Mouse (Mus musculus): ENCODE data around the gene P2ry2. TPM values are rescaled to one million over a fixed set of nuclear protein-coding genes. Genes with fewer than 3 reads are reported as not detected.
A peak's percentile ranks its signal among the peaks of the same experiment; 100 is the strongest.

P2ry2 gene
- total and polyA plus RNA-seq, 3 experiments, result 0.87 to 1.7 (median 1.4) TPM

GRCm38 (mm10) chr7:101027623-101028443, 15.2 kb upstream of the P2ry2 start:
- dilution Hi-C loops (cut with MboI; ENCODE audit: extremely low pct_ligation_motif_present, extremely low pct_unique_long_range_greater_than_20kb, low sequenced_read_pairs) (no loop called here), in situ Hi-C loops (cut with MboI; ENCODE audit: low pct_ligation_motif_present, low pct_unique_long_range_greater_than_20kb, low sequenced_read_pairs) (no loop called here)
- no peak overlapping the region for H3K9ac ChIP-seq (ENCODE audit: insufficient read depth, low read depth)
- H3K9me3 ChIP-seq (replicated peaks; ENCODE audit: low read length), result no peaks in the 10 kb centered on the region
- H3K79me2 ChIP-seq (replicated peaks; ENCODE audit: control insufficient read depth, extremely low read depth, insufficient read depth, poor library complexity, severe bottlenecking), result no peaks in the 10 kb centered on the region
- H3K4me3 ChIP-seq (replicated peaks in 1 of 3; ENCODE audit: low read depth in 2 of 3, low read length in 2 of 3, poor library complexity in 1 of 3), result no peak overlapping the region
- no peak overlapping the region for H3K27ac ChIP-seq (ENCODE audit: insufficient read depth, low read depth)
- H3K4me2 ChIP-seq (ENCODE audit: insufficient read depth, low read depth, poor library complexity, severe bottlenecking), result no peak overlapping the region
- H3K4me1 ChIP-seq (ENCODE audit: control insufficient read depth in 1 of 2, insufficient read depth in 2 of 2), result peaks cover 21 to 28% of the 10 kb centered on the region in 2 experiments
- no peaks in the 10 kb centered on the region for H3K36me3 ChIP-seq (replicated peaks in 1 of 2; ENCODE audit: control insufficient read depth in 1 of 2, insufficient read depth in 1 of 2, low read length in 1 of 2)
- DNase-seq (ENCODE audit: extremely low read depth), result no peak
- no peaks in the 10 kb centered on the region for H3K27me3 ChIP-seq (replicated peaks)
- TF ChIP-seq ELF1 (IDR thresholded peaks at IDR 0.05; ENCODE audit: low read depth, low read length), result 0 out of 2 replicates have a peak, but pooled peaks have one; percentile 20
- no peak for TF ChIP-seq NELFE (IDR thresholded peaks at IDR 0.05; ENCODE audit: low read depth, low read length)

GRCm38 (mm10) chr7:101026836-101027235, 14.2 kb upstream of the P2ry2 start:
- Histone ChIP-seq H3K4me3 (replicated peaks in 1 of 3; ENCODE audit: low read depth in 2 of 3, low read length in 2 of 3, poor library complexity in 1 of 3) (no peak overlapping the region), H3K27ac (ENCODE audit: insufficient read depth, low read depth) (no peak overlapping the region), H3K27me3 (replicated peaks) (no peaks in the 10 kb centered on the region), H3K9me3 (replicated peaks; ENCODE audit: low read length) (no peaks in the 10 kb centered on the region), H3K9ac (ENCODE audit: insufficient read depth, low read depth) (no peak overlapping the region), H3K4me1 (ENCODE audit: control insufficient read depth in 1 of 2, insufficient read depth in 2 of 2) (peaks cover 21 to 28% of the 10 kb centered on the region in 2 experiments), H3K36me3 (replicated peaks in 1 of 2; ENCODE audit: control insufficient read depth in 1 of 2, insufficient read depth in 1 of 2, low read length in 1 of 2) (no peaks in the 10 kb centered on the region), H3K4me2 (ENCODE audit: insufficient read depth, low read depth, poor library complexity, severe bottlenecking) (no peak overlapping the region), H3K79me2 (replicated peaks; ENCODE audit: control insufficient read depth, extremely low read depth, insufficient read depth, poor library complexity, severe bottlenecking) (no peaks in the 10 kb centered on the region)
- in situ Hi-C loops (cut with MboI; ENCODE audit: low pct_ligation_motif_present, low pct_unique_long_range_greater_than_20kb, low sequenced_read_pairs), result no loop called here
- no peak for DNase-seq (ENCODE audit: extremely low read depth)
- TF ChIP-seq SIN3A (IDR thresholded peaks at IDR 0.05; ENCODE audit: low read length) (no peak), IRF4 (IDR thresholded peaks at IDR 0.05; ENCODE audit: low read depth, low read length) (no peak), MAZ (IDR thresholded peaks at IDR 0.05; ENCODE audit: low read depth, low read length) (no peak), ETS1 (conservative IDR thresholded peaks at IDR 0.05; ENCODE audit: low read depth, low read length) (no peak), TCF12 (IDR thresholded peaks at IDR 0.05; ENCODE audit: low read depth, low read length) (no peak), MAX (IDR thresholded peaks at IDR 0.05; ENCODE audit: low read length) (no peak), NRF1 (IDR thresholded peaks at IDR 0.05; ENCODE audit: low read depth, low read length) (no peak), POLR2AphosphoS2 (IDR thresholded peaks at IDR 0.05; ENCODE audit: low read depth, low read length) (no peak), BHLHE40 (IDR thresholded peaks at IDR 0.05; ENCODE audit: low read depth, low read length) (no peak), MYC (IDR thresholded peaks at IDR 0.05; ENCODE audit: low read depth, low read length) (no peak), EP300 (IDR thresholded peaks at IDR 0.05; ENCODE audit: low read length) (no peak), UBTF (IDR thresholded peaks at IDR 0.05; ENCODE audit: low read depth, low read length) (no peak), JUND (conservative IDR thresholded peaks at IDR 0.05; ENCODE audit: low read depth, low read length) (no peak), USF2 (conservative IDR thresholded peaks at IDR 0.05; ENCODE audit: low read depth, low read length) (no peak), POLR2A (IDR thresholded peaks at IDR 0.05; ENCODE audit: low read depth, low read length) (no peak), HCFC1 (IDR thresholded peaks at IDR 0.05; ENCODE audit: low read depth, low read length) (no peak), JUN (IDR thresholded peaks at IDR 0.05; ENCODE audit: insufficient read depth, low read depth, low read length) (no peak), MEF2A (IDR thresholded peaks at IDR 0.05; ENCODE audit: borderline replicate concordance, low read depth, low read length) (no peak), USF1 (IDR thresholded peaks at IDR 0.05; ENCODE audit: low read depth, low read length) (no peak), MAFK (IDR thresholded peaks at IDR 0.05; ENCODE audit: insufficient replicate concordance, low read length) (no peak)
- dilution Hi-C loops (cut with MboI; ENCODE audit: extremely low pct_ligation_motif_present, extremely low pct_unique_long_range_greater_than_20kb, low sequenced_read_pairs), result no loop called here
